Mouse (Mus musculus) stomach, embryonic 14.5 days (tissue): ENCODE measurements around the gene Tnip1. TPM values are rescaled to one million over a fixed set of nuclear protein-coding genes. Genes with fewer than 3 reads are reported as not detected.
"Not testable (repeated sequence)": the region's sequence is repeated elsewhere in the genome, so short reads cannot be mapped to it uniquely, and the experiment has no call there.

Source experiments
- ATAC-seq: fragments of 200-750 bp; cut with Nextera tagmentation; 2 replicates; pipeline ENCODE4 v1.8.0; 2017; ENCODE audit warnings: low read depth, moderate TSS enrichment; ENCODE audit not compliant: insufficient number of reproducible peaks, insufficient read depth, low FRiP score
- H3K27ac ChIP-seq: fragments of 300-500 bp; sonication (generic); 2 replicates; pipeline ENCODE4 v1.5.1; 2014; ENCODE audit warnings: mild to moderate bottlenecking, low read length, moderate library complexity, mixed read lengths
- H3K27me3 ChIP-seq: fragments of 300-500 bp; sonication (generic); 2 replicates; pipeline ENCODE4 v1.6.1; 2014; ENCODE audit warnings: low read length, control low read depth, mixed read lengths; ENCODE audit not compliant: control insufficient read depth, insufficient read depth
- H3K36me3 ChIP-seq: fragments of 300-500 bp; sonication (generic); 2 replicates; pipeline ENCODE4 v1.6.1; 2014; ENCODE audit warnings: mild to moderate bottlenecking, control low read depth, low read length, moderate library complexity, mixed read lengths; ENCODE audit not compliant: control insufficient read depth, insufficient read depth
- H3K4me1 ChIP-seq: fragments of 300-500 bp; sonication (generic); 2 replicates; pipeline ENCODE4 v1.6.1; 2014; ENCODE audit warnings: low read length, control low read depth, mixed read lengths; ENCODE audit not compliant: control insufficient read depth, insufficient read depth
- H3K4me2 ChIP-seq: fragments of 300-500 bp; sonication (generic); replicated peaks from 2 replicates; pipeline ENCODE4 v1.6.1; 2014; ENCODE audit warnings: low read depth, low read length, control low read depth
- H3K4me3 ChIP-seq: fragments of 300-500 bp; sonication (generic); 2 replicates; pipeline ENCODE4 v1.5.1; 2014; ENCODE audit warnings: low read depth, low read length, control low read depth
- H3K9ac ChIP-seq: fragments of 300-500 bp; sonication (generic); replicated peaks from 2 replicates; pipeline ENCODE4 v1.6.1; 2014; ENCODE audit warnings: low read depth, mild to moderate bottlenecking, control low read depth, low read length, moderate library complexity, mixed read lengths
- H3K9me3 ChIP-seq: fragments of 300-500 bp; sonication (generic); 2 replicates; pipeline ENCODE4 v1.6.1; 2016; ENCODE audit warnings: low read depth, low read length, control low read depth; ENCODE audit not compliant: control insufficient read depth
- WGBS: fragments of 180-500 bp; shearing (Covaris S2); extraction: QIAGEN DNeasy Blood & Tissue Kit; methylation state at CpG from one replicate; pipeline ENCODE4 v1.1.7; 2014; 5-methylcytosine and 5-hydroxymethylcytosine counted together
- polyA plus RNA-seq: library from polyadenylated mRNA; unstranded; fragments of >200 nt; fragmentation: Nextera tagmentation; extraction: Ambion mirVana; gene quantifications from 2 replicates; pipeline ENCODE4 v1.2.1, GENCODE M21; 2014

The Tnip1 gene
- polyA plus RNA-seq, 1 experiment from 2014 or later = 21.0 TPM

DNA sequence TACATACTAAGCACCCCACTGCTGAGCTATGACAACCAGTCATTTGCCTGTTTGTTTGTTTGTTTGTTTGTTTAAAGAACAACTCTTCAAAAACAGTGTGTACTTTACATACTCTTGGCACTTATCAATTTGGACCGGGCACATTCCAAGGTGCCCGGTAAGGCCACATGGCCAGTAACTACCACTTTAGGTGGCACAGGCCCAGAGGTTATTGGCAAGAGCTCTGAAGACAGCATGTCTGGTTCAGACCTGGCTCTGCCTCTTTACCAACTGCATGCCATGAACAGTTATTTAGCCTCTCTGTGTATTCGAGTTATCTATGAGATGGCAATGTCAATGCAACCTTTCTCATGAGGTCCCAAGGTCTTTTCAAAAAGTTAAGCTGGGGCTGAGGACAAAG lies 66.1 kb downstream of the Tnip1 start:
- ATAC-seq = not testable (repeated sequence)

GRCm38 (mm10) chr11:54894589-54894988 lies 68.1 kb downstream of the Tnip1 start:
- H3K9me3 ChIP-seq = no peaks in the 10 kb centered on the region
- H3K4me1 ChIP-seq = no peaks in the 10 kb centered on the region
- H3K4me3 ChIP-seq = no peak overlapping the region
- WGBS = 61% methylated on average over 9 of the region's 9 CpGs
- no peaks in the 10 kb centered on the region for H3K36me3 ChIP-seq
- no peak overlapping the region for H3K4me2 ChIP-seq
- no peaks in the 10 kb centered on the region for H3K27me3 ChIP-seq
- H3K27ac ChIP-seq = no peak overlapping the region
- ATAC-seq = no peak
- no peak overlapping the region for H3K9ac ChIP-seq

More for the DNA sequence above, 66.1 kb downstream of the Tnip1 start:
- not testable (repeated sequence) for H3K4me1 ChIP-seq, H3K36me3 ChIP-seq, H3K27me3 ChIP-seq, H3K4me2 ChIP-seq, H3K27ac ChIP-seq, H3K4me3 ChIP-seq, H3K9ac ChIP-seq, H3K9me3 ChIP-seq
- WGBS = 88% methylated on average over 3 of the region's 3 CpGs

GRCm38 (mm10) chr11:54892091-54892490 lies 70.6 kb downstream of the Tnip1 start:
- Histone ChIP-seq H3K4me1 (no peaks in the 10 kb centered on the region), H3K4me3 (no peak overlapping the region), H3K9ac (no peak overlapping the region), H3K27ac (no peak overlapping the region), H3K27me3 (no peaks in the 10 kb centered on the region), H3K36me3 (no peaks in the 10 kb centered on the region), H3K4me2 (no peak overlapping the region), H3K9me3 (no peaks in the 10 kb centered on the region)
- no peak for ATAC-seq
- 44% methylated on average over 7 of the region's 7 CpGs for WGBS

- no peaks in the 10 kb centered on the region for H3K27me3 ChIP-seq
- no peak overlapping the region for H3K9ac ChIP-seq
- WGBS = 92% methylated on average over 5 of the region's 5 CpGs
- no peak overlapping the region for H3K4me2 ChIP-seq
- H3K4me3 ChIP-seq = no peak overlapping the region
- H3K4me1 ChIP-seq = no peaks in the 10 kb centered on the region
- ATAC-seq = no peak
- no peaks in the 10 kb centered on the region for H3K36me3 ChIP-seq
- no peaks in the 10 kb centered on the region for H3K9me3 ChIP-seq
- H3K27ac ChIP-seq = no peak overlapping the region
Measured at GRCm38 (mm10) chr11:54891341-54891740, 71.4 kb downstream of the Tnip1 start.

- Histone ChIP-seq H3K27me3 (no peaks in the 10 kb centered on the region), H3K9ac (no peak overlapping the region), H3K36me3 (no peaks in the 10 kb centered on the region), H3K4me2 (no peak overlapping the region), H3K9me3 (no peaks in the 10 kb centered on the region), H3K4me3 (no peak overlapping the region), H3K4me1 (no peaks in the 10 kb centered on the region), H3K27ac (no peak overlapping the region)
- 62% methylated on average over 6 of the region's 6 CpGs for WGBS
- no peak for ATAC-seq
Measured at GRCm38 (mm10) chr11:54887927-54888326, 74.8 kb downstream of the Tnip1 start.

DNA sequence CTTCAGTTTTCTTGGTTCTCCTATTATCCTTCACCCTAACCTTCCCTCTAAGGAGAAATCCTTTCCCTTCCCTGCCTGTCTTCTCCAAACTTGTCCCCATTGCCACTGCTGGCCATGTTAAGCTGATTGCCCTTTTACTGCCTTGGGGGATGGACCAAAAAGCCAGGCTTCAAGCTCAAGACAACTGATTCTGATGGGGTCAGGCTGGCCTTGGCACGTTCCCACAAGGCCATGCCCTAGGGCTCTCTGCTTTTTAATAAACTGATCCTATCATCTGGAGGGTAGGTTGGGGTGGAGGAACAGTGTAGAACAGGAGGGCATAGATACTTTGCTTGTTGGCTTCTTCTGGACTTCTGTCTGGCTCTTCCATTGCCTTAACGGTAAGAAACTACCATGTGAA lies 77.3 kb downstream of the Tnip1 start:
- WGBS = 87% methylated on average over 2 of the region's 2 CpGs
- no peak overlapping the region for H3K4me3 ChIP-seq
- H3K27ac ChIP-seq = no peak overlapping the region
- H3K36me3 ChIP-seq = no peaks in the 10 kb centered on the region
- H3K4me1 ChIP-seq = no peaks in the 10 kb centered on the region
- H3K4me2 ChIP-seq = no peak overlapping the region
- H3K9ac ChIP-seq = no peak overlapping the region
- no peak for ATAC-seq
- H3K9me3 ChIP-seq = no peaks in the 10 kb centered on the region
- H3K27me3 ChIP-seq = no peaks in the 10 kb centered on the region

DNA sequence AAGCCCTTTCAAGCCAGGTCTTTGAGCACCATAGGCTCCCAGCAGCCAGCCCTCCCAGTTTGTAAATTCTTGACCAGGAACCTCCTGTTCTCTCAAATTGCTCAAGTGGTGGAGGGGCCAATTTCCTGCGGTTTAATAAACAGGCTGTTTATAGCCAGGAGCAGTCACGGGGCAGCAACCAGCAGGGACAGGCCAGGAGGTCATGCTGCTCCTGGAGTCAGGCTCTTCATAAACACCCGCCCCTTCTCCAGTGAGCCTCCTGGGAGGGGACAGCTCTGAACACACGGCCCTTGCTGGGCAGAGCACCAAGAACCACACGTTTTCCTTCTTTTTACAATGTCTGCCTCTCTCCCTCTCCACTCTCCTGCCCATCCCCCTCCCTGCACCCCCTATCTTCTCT lies 77.8 kb downstream of the Tnip1 start:
- no peak for ATAC-seq
- peak overlapping the region; percentile 11; the same call in 1 of the 2 replicates for H3K27ac ChIP-seq
- H3K9me3 ChIP-seq = no peaks in the 10 kb centered on the region
- H3K4me2 ChIP-seq = no peak overlapping the region
- no peaks in the 10 kb centered on the region for H3K36me3 ChIP-seq
- WGBS = 15% methylated on average over 5 of the region's 5 CpGs
- H3K4me1 ChIP-seq = no peaks in the 10 kb centered on the region
- no peak overlapping the region for H3K4me3 ChIP-seq
- no peak overlapping the region for H3K9ac ChIP-seq
- no peaks in the 10 kb centered on the region for H3K27me3 ChIP-seq

DNA sequence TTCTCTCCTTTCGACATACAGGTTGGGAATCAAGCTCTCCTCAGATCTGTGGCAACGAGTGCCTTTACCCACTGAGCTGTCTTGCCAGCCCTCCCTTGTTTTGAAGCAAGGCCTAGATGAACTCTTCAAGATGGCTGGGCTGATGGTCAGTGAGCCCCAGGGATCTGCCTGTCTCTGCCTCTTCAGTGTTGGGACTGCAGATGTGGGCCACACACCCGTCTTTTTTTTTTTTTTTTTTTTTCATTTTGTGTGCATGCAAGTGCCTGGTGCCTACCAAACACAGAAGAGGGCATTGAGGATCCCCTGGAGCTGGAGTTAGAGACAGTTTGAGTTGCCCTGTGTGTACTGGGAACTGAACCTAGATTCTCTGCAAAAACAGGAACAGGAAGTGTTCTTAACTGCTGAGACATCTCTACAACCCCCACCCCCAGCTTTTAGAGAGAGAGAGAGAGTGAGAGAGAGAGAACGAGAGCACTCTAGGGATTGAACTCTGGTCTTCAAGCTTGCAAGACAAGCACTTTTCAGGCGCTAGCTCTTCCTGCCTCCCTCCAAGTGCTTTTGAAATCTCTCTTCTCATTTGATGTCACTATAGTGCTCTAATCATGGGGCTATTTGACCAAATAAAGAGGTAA lies 78.4 kb downstream of the Tnip1 start:
- H3K27me3 ChIP-seq = no peaks in the 10 kb centered on the region
- H3K4me1 ChIP-seq = no peaks in the 10 kb centered on the region
- no peak overlapping the region for H3K4me3 ChIP-seq
- H3K4me2 ChIP-seq = no peak overlapping the region
- peak overlapping the region; percentile 11; the same call in 1 of the 2 replicates for H3K27ac ChIP-seq
- no peak for ATAC-seq
- no peaks in the 10 kb centered on the region for H3K9me3 ChIP-seq
- WGBS = 76% methylated on average over 5 of the region's 5 CpGs
- no peak overlapping the region for H3K9ac ChIP-seq
- H3K36me3 ChIP-seq = no peaks in the 10 kb centered on the region

DNA sequence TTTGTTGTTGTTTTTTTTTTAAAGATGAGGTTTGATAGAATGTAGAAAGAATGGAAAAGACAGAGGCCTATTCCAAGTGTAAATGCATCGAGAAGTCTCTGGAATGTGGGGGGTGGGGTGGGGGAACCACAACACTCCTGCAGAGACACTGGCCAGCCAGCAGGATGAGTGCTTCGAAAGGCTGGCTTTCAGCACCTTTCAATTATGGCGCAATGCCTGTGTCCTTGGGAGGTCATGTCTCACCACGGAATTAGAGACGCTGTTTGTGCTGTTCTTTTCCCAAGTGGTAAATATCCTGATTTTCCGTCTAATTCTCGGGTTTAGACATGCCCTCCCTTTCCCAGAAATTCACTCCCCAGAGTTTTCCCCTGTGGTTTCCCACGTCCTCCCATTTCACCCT lies 80.0 kb downstream of the Tnip1 start:
- Histone ChIP-seq H3K9ac (no peak overlapping the region), H3K27ac (no peak overlapping the region), H3K36me3 (no peaks in the 10 kb centered on the region), H3K27me3 (no peaks in the 10 kb centered on the region), H3K4me1 (no peaks in the 10 kb centered on the region), H3K4me3 (no peak overlapping the region), H3K4me2 (no peak overlapping the region), H3K9me3 (no peaks in the 10 kb centered on the region)
- WGBS = 43% methylated on average over 8 of the region's 8 CpGs
- no peak for ATAC-seq
